In genomic region chr19:30505497-30505896, GRCm38 (mm10) we compare ENCODE assay signal across 18 mouse cellular contexts. TPM values are rescaled to one million over a fixed set of nuclear protein-coding genes. Genes with fewer than 3 reads are reported as not detected.
"Had no signal": no experiment of that assay in that cellular context is flagged by ENCODE, and none has a peak within 500 bp of the region (broad histone marks: within the 10 kb centered on the region; RNA-seq: fewer than 3 reads in every experiment).

No protein-coding gene starts in this region.

- H3K36me3 ChIP-seq: limb, embryonic 15.5 days; liver, embryonic 13.5 days; lung, embryonic 15.5 days; stomach, embryonic 15.5 days had no signal

- DNase-seq: kidney, adult 2 months; kidney, postnatal 36 days; layer of hippocampus, adult 9-11 months; liver, embryonic 13.5 days; liver, postnatal 0 days; thymus, adult 2 months; thymus, postnatal 25 days had no signal

- H3K4me3 ChIP-seq: limb, embryonic 15.5 days; liver, embryonic 13.5 days; lung, embryonic 15.5 days; stomach, embryonic 15.5 days had no signal

- ATAC-seq: intestine, embryonic 16.5 days; liver, postnatal 0 days had no signal

- H3K4me2 ChIP-seq: limb, embryonic 15.5 days; liver, embryonic 13.5 days; lung, embryonic 15.5 days; stomach, embryonic 15.5 days had no signal

- H3K9ac ChIP-seq: limb, embryonic 15.5 days; liver, embryonic 13.5 days; liver, postnatal 0 days; lung, embryonic 15.5 days; stomach, embryonic 15.5 days had no signal

- H3K27ac ChIP-seq: limb, embryonic 15.5 days; liver, embryonic 13.5 days; lung, embryonic 15.5 days; stomach, embryonic 15.5 days had no signal

- H3K4me1 ChIP-seq: limb, embryonic 15.5 days; liver, embryonic 13.5 days; lung, embryonic 15.5 days; stomach, embryonic 15.5 days had no signal

- H3K27me3 ChIP-seq: limb, embryonic 15.5 days; liver, embryonic 13.5 days; lung, embryonic 15.5 days; stomach, embryonic 15.5 days had no signal

- H3K9me3 ChIP-seq: limb, embryonic 15.5 days; liver, embryonic 13.5 days; lung, embryonic 15.5 days; stomach, embryonic 15.5 days had no signal

RNA-seq across cellular contexts. Expression of gene Dkk1, which starts 44.0 kb away (rescaled TPM):
- total RNA-seq: layer of hippocampus, adult 18-20 months; left cerebral cortex, adult 18-20 months; left cerebral cortex, postnatal 25 days; megakaryocyte progenitor cell, adult 5-6 weeks had no signal
- polyA plus RNA-seq: kidney, adult 2 months; liver, postnatal 0 days; spleen, adult 2 months; testis, adult 2 months; urinary bladder, adult 2 months had no signal
